Mouse (Mus musculus) CD4-positive, CD25-positive, alpha-beta regulatory T cell, adult 4 months (primary cell): ENCODE results near the gene Susd1. TPM values are rescaled to one million over a fixed set of nuclear protein-coding genes. Genes with fewer than 3 reads are reported as not detected.

ENCODE experiments used
- ATAC-seq: one replicate; pipeline ENCODE4 v1.8.0; 2017
- polyA plus RNA-seq, 2 experiments: library from polyadenylated mRNA; unstranded; fragments of 100-300 nt; shearing (Covaris generic); gene quantifications; one replicate each; pipeline ENCODE4 v1.2.1; 2017

The Susd1 gene
- polyA plus RNA-seq, 2 experiments from 2014 or later = 0.99 to 3.2 TPM

DNA sequence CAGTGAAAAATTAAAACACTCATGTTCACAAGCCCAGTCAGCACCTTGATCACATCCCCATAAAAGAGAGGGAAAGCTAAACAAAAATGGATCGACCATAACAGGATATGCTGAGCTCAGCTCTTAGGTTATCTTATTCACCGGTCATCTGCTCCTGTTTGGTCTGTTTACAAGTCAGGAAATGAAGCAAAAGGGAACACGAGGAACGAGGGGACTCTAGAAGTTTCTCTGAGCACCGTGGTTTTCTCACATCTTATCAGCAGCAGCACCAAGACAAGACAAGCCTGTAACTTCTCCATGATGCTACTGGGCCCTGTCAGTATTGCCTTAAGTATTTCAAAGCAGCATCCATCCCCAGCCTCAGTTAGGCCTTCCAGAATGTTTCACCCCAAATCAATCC is 157.6 kb downstream of the Susd1 start:
- peak; percentile 41 for ATAC-seq

DNA sequence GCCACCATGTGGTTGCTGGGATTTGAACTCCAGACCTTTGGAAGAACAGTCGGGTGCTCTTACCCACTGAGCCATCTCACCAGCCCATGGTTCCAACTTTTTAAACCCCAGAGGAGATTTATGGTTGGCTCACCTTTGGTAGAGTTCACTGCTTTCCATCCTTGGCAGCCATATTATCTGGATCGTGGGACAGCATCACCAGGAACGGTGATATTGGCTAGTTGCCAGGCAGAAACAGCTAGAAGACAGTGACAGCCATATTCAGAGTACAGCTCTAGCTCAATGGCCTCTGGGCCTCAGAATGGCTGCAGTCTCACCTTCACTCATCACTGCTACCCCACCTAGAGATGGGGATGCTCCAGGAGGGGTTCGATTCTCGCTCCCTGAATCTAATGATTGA is 159.3 kb downstream of the Susd1 start:
- no peak for ATAC-seq

DNA sequence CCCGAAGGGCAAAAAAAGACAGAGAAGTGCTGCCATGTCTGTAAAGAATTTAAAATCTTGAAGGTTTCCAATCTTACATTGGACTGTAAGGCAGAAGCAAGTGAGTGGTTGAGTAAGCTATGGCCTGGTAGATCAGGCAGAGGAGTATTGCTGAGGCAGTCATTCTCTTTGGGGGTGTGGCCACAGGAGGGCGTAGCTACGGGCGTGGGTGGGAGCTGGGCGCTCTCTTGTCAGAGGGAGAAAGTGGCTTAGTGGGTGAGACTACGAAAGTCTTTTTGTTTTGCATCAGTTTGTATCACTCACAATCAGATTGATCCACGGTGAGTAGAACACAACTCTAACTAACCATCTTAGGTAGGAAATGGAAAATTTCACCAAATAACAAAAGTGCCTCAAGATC is 160.0 kb downstream of the Susd1 start:
- peak; percentile 76 for ATAC-seq

DNA sequence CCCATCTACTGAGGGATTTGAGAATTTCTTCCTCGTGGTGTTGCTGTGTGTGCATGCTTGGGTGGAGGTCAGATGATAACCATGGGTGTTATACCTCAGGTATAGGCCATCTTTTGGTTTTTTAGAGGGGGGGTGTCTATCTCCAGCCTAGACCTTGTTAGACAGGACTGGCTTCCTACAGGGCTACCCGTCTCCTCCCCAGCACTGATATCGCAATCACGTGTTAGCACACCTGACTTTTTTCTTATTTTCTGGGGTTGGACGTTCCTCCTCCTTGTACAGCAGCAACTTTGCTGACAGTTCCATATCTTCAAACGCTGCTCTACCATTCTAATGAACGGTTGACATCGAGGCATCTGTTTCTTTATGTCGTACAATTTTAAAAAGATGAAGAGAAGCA is 160.5 kb downstream of the Susd1 start:
- no peak for ATAC-seq

DNA sequence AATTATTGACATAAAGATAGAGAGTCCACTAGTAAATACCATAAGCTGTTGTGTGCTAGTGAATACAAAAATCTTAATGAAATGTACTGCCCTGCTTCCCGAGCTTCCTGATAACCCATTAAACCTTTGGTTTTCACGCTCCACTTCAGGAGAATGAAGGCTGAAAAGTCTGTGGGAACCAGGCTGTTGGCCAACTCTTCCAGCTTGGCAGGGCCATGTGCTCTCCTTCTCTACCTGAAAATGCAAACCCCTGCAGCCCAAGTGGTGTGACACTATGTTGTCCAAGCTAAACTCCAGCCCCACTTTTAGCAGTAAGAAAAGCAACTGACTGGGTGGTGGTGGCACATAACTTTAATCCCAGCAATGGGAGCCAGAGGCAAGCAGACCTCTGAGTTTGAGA is 162.5 kb downstream of the Susd1 start:
- no peak for ATAC-seq

DNA sequence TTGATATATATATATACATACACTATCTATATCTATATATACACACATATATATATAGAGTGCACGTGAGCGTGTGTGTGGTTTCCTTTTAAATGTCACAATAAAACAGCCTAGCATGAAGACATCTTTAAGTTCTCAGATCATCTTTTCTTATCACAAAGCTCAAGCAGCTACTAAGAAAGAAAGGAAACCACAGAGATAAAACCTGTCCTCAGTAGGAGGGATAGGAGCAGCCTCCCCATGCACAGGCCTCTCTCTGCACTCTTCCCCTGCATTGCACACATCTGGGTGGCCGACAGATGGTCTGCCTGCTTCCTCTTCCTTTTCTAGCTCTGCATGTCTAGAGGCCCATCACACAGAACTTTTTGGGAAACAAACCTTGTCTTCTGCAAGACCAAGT is 162.9 kb downstream of the Susd1 start:
- ATAC-seq = peak; percentile 55

DNA sequence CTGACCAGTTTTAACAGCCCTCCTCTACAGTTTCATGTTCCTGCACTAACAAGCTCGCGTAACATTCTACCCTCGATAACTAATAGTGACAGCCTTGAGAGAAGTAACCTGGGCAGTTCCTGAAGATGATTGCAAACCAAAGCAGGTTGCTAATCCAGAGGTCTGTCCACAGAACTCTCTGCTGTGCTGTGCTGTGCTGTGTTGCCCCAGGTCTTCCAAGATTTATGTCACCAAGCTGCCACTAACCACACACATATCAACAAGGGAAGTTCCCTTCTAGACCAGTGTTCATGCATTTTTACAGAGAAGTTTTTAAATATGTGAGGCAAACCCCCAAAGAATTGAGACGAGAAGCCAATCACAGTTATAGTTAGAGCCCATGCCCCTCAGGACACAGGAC is 164.3 kb downstream of the Susd1 start:
- ATAC-seq = no peak

DNA sequence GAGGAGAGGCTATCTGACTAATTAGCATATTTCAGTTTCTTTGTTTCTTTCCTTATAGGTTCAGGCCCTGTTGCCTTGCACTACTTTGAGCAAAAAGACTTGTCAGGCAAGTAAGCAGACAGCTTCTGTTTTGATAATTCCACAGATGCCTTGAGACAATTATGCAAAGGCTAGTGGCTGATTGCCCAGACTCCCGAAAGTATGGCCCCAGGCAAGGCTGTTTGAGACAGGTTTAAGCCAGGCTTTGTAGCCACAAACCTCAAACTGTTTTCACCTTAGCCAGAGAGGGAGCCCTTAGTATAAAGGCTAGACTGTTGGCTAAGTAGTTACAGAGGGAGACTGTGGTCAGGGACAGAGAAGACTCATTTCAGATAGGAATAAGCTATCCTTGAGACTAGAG is 165.1 kb downstream of the Susd1 start:
- no peak for ATAC-seq

DNA sequence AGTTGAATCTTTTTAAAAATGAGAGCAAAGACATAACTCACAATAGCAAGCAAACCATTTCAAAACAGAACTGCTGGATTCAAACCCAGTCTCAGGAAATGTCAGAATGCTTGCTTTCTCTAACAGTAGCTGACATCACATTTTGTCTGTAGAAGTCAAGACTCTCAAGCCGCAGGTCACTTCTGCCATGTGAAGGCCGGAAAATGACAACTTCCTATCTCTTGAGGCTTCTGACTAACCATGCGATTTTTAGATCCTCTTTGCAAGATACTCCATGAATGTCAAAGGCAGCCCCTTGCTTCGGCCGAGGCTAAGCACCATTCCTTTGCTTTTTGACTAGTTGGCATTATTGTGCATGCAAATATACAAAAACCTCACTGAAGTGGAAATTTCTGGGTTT is 172.8 kb downstream of the Susd1 start:
- no peak for ATAC-seq

DNA sequence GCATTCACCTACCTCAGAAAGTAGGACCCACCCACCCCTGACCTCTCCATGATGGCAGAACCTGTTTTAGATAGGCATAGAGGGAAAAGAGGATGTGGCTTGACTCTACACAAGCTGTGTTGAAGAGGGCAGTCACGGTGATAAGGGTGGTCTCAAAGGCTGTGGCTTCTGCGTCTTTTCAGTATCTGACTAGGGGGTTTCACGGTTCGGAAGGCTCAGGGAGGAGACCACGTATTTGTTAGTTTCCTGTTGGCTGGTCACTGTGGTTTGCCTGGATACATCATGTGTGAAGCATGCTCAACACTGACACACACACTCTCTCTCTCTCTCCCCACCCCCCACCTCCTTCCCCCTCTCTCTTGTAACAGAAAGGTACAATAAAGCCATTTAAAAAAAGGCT is 173.3 kb downstream of the Susd1 start:
- ATAC-seq = peak; percentile 25

Other genes starting within 250 kb of the Susd1 start
- gene Ugcg, start 249.4 kb downstream of the Susd1 start, polyA plus RNA-seq = 10 to 100 TPM; 15.4 to 28.8 TPM
- 10 to 100 TPM; 86.1 to 97.5 TPM for gene Ptbp3, start 110.7 kb upstream of the Susd1 start, polyA plus RNA-seq
- 10 to 100 TPM; 35.2 to 42.3 TPM for gene Hsdl2, start 142.9 kb upstream of the Susd1 start, polyA plus RNA-seq
- 10 to 100 TPM; 12.6 to 18.7 TPM for gene E130308A19Rik, start 187.6 kb upstream of the Susd1 start, polyA plus RNA-seq